Mouse (Mus musculus): ENCODE results near the gene Gm16253.

Gm16253 gene

GRCm38 (mm10) chr3:96576690-96577541 is at the start of gene Gm16253:
Gm16253 (plus strand) TSS chr3:96576984.
- DNase-seq (ENCODE audit: low spot score in 2 of 2): peak; percentile 90 to 92

- no peak for DNase-seq (ENCODE audit: low spot score in 2 of 2)
Observed at GRCm38 (mm10) chr3:96528506-96528905, 48.3 kb upstream of the Gm16253 start.

- DNase-seq (ENCODE audit: low spot score in 2 of 2): no peak
Observed at GRCm38 (mm10) chr3:96532050-96532449, 44.7 kb upstream of the Gm16253 start.

GRCm38 (mm10) chr3:96534300-96534699 is 42.5 kb upstream of the Gm16253 start:
- no peak for DNase-seq (ENCODE audit: low spot score in 2 of 2)

GRCm38 (mm10) chr3:96539316-96539715 is 37.5 kb upstream of the Gm16253 start:
- DNase-seq (ENCODE audit: low spot score in 2 of 2): no peak

- DNase-seq (ENCODE audit: low spot score in 2 of 2): no peak
Observed at GRCm38 (mm10) chr3:96540740-96541139, 36.0 kb upstream of the Gm16253 start.

GRCm38 (mm10) chr3:96541328-96542078 is 35.3 kb upstream of the Gm16253 start:
- DNase-seq (ENCODE audit: low spot score in 2 of 2): no peak

GRCm38 (mm10) chr3:96542554-96542953 is 34.2 kb upstream of the Gm16253 start:
- DNase-seq (ENCODE audit: low spot score in 2 of 2): no peak

- no peak for DNase-seq (ENCODE audit: low spot score in 2 of 2)
Observed at GRCm38 (mm10) chr3:96543345-96543744, 33.4 kb upstream of the Gm16253 start.

- DNase-seq (ENCODE audit: low spot score in 2 of 2): no peak
Observed at GRCm38 (mm10) chr3:96545565-96545964, 31.2 kb upstream of the Gm16253 start.

GRCm38 (mm10) chr3:96546880-96547279 is 29.9 kb upstream of the Gm16253 start:
- no peak for DNase-seq (ENCODE audit: low spot score in 2 of 2)

GRCm38 (mm10) chr3:96547389-96547960 is 29.3 kb upstream of the Gm16253 start:
- peak; percentile 65 to 85 for DNase-seq (ENCODE audit: low spot score in 2 of 2)

- DNase-seq (ENCODE audit: low spot score in 2 of 2): no peak
Observed at GRCm38 (mm10) chr3:96548824-96549223, 28.0 kb upstream of the Gm16253 start.

- DNase-seq (ENCODE audit: low spot score in 2 of 2): no peak
Observed at GRCm38 (mm10) chr3:96549346-96549745, 27.4 kb upstream of the Gm16253 start.

GRCm38 (mm10) chr3:96551203-96551602 is 25.6 kb upstream of the Gm16253 start:
- peak in 1 of 2 experiments; percentile 34 for DNase-seq (ENCODE audit: low spot score in 2 of 2)

GRCm38 (mm10) chr3:96551890-96552289 is 24.9 kb upstream of the Gm16253 start:
- no peak for DNase-seq (ENCODE audit: low spot score in 2 of 2)

- DNase-seq (ENCODE audit: low spot score in 2 of 2): no peak
Observed at GRCm38 (mm10) chr3:96553601-96554000, 23.2 kb upstream of the Gm16253 start.

GRCm38 (mm10) chr3:96554251-96554650 is 22.5 kb upstream of the Gm16253 start:
- no peak for DNase-seq (ENCODE audit: low spot score in 2 of 2)

GRCm38 (mm10) chr3:96555041-96555596 is 21.7 kb upstream of the Gm16253 start:
- DNase-seq (ENCODE audit: low spot score in 2 of 2): peak in 1 of 2 experiments; percentile 78

- no peak for DNase-seq (ENCODE audit: low spot score in 2 of 2)
Observed at GRCm38 (mm10) chr3:96555999-96556614, 20.7 kb upstream of the Gm16253 start.

Measured in urinary bladder, postnatal 4 days (tissue).